Mouse (Mus musculus) midbrain, embryonic 11.5 days (tissue): ENCODE measurements around the gene Mea1. TPM values are rescaled to one million over a fixed set of nuclear protein-coding genes. Genes with fewer than 3 reads are reported as not detected.
A peak's percentile ranks its signal among the peaks of the same experiment; 100 is the strongest.

Experiments used
- ATAC-seq: fragments of 200-750 bp; cut with Nextera tagmentation; 2 replicates; pipeline ENCODE4 v1.8.0; 2017; ENCODE audit warnings: moderate TSS enrichment, moderate library complexity; ENCODE audit not compliant: low FRiP score
- DNase-seq: peaks from one replicate; pipeline ENCODE4 v3.0.0; 2015; ENCODE audit warnings: low spot score; ENCODE audit errors: missing footprints
- H3K27ac ChIP-seq: fragments of 300-500 bp; sonication (generic); 2 replicates; pipeline ENCODE4 v1.5.1; 2014; ENCODE audit warnings: low read depth, low read length
- H3K27me3 ChIP-seq: fragments of 300-500 bp; sonication (generic); 2 replicates; pipeline ENCODE4 v1.6.1; 2014; ENCODE audit warnings: mild to moderate bottlenecking, low read length, moderate library complexity, mixed read lengths; ENCODE audit not compliant: control insufficient read depth, insufficient read depth
- H3K36me3 ChIP-seq: fragments of 300-500 bp; sonication (generic); 2 replicates; pipeline ENCODE4 v1.6.1; 2014; ENCODE audit warnings: mild to moderate bottlenecking, low read length, moderate library complexity, mixed read lengths; ENCODE audit not compliant: control insufficient read depth, insufficient read depth
- H3K4me1 ChIP-seq: fragments of 300-500 bp; sonication (generic); 2 replicates; pipeline ENCODE4 v1.6.1; 2014; ENCODE audit warnings: low read length; ENCODE audit not compliant: control insufficient read depth, insufficient read depth
- H3K4me2 ChIP-seq: fragments of 300-500 bp; sonication (generic); 2 replicates; pipeline ENCODE4 v1.6.1; 2014; ENCODE audit warnings: mild to moderate bottlenecking, moderate library complexity
- H3K4me3 ChIP-seq: fragments of 300-500 bp; sonication (generic); 2 replicates; pipeline ENCODE4 v1.5.1; 2014; ENCODE audit warnings: low read depth, low read length
- H3K9ac ChIP-seq: fragments of 300-500 bp; sonication (generic); 2 replicates; pipeline ENCODE4 v1.6.1; 2014; ENCODE audit warnings: low read length
- H3K9me3 ChIP-seq: fragments of 300-500 bp; sonication (generic); 2 replicates; pipeline ENCODE4 v1.6.1; 2016; ENCODE audit warnings: low read length; ENCODE audit not compliant: control insufficient read depth
- WGBS: fragments of 180-500 bp; shearing (Covaris S2); extraction: QIAGEN DNeasy Blood & Tissue Kit; methylation state at CpG from one replicate; pipeline ENCODE4 v1.1.7; 2014; 5-methylcytosine and 5-hydroxymethylcytosine counted together
- polyA plus RNA-seq: library from polyadenylated mRNA; unstranded; fragments of >200 nt; fragmentation: Nextera tagmentation; extraction: Ambion mirVana; gene quantifications from 2 replicates; pipeline ENCODE4 v1.2.1, GENCODE M21; 2014

The Mea1 gene
- polyA plus RNA-seq, 1 experiment from 2014 or later: 192 TPM

DNA sequence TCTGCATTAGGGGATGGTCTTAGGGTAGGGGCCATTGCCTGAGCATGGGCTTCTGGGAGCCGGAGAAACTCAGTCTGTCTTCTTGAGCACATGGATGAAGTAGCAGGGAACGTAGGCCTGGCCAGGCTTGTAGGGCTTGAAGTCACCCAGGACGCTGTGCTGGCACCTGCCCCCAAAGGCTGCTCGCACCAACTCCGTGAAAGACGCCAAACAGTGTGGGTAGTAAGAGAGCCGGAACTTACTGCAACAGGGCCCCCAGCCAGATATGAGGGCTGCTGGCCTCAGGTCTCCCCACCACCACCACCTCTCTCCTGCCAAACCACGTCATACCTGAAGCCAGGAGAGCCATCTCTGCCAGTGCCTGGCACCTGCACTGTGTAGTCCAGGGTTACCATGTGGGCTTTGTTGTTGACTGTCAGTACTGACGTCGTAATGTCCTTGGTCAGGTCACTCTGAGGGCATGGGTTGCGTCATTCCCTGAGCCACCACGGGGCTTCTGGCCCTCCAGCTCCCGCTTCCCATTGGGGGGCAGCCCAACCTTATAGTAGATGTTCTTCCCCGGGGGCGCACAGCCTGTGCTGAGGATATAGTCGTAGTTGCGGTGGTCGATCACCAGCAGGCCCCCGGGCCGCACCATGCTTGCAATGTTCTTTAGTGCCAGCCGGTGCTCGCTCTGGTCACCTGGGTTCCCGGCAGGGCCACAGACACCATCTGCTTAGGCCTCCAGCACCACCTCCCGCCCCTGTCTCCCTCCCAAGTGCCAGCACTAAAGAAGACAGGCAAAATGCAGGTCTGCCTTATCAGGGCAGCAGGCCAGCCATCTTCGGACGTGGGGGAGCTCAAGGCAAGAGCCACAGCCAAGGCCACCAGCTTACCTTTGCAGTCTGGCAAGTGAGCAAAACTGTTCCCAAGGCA lies 47.4 kb downstream of the Mea1 start:
- no peaks in the 10 kb centered on the region for H3K9me3 ChIP-seq
- no peaks in the 10 kb centered on the region for H3K4me1 ChIP-seq
- ATAC-seq (0 out of 2 replicates have a peak, but pooled peaks have one; percentile 4), DNase-seq (peak; percentile 82)
- H3K9ac ChIP-seq: no peak overlapping the region
- H3K36me3 ChIP-seq: no peaks in the 10 kb centered on the region
- H3K27me3 ChIP-seq: peaks cover 3% of the 10 kb centered on the region
- H3K4me3 ChIP-seq: no peak overlapping the region
- H3K27ac ChIP-seq: no peak overlapping the region
- WGBS: 94% methylated on average over 26 of the region's 26 CpGs
- no peak overlapping the region for H3K4me2 ChIP-seq

DNA sequence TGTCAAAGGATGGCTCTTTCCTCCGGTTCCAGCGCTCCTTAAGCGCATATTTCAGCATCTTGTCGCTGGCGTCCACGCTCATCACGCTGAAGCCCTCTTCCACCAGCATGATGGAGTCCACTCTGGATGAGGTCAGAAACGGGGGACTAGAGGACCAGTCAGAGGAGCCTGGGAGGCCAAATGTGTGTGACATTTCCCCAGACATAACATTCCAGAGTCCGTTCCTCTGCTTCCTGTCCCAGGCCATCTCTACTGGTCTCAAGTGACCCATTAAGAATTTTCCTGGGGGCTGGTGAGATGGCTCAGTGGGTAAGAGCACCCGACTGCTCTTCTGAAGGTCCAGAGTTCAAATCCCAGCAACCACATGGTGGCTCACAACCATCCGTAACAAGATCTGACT lies 48.7 kb downstream of the Mea1 start:
- H3K9me3 ChIP-seq: no peaks in the 10 kb centered on the region
- H3K9ac ChIP-seq: no peak overlapping the region
- ATAC-seq (no peak), DNase-seq (peak; percentile 61)
- H3K4me3 ChIP-seq: no peak overlapping the region
- no peak overlapping the region for H3K4me2 ChIP-seq
- peaks cover 3% of the 10 kb centered on the region for H3K27me3 ChIP-seq
- H3K27ac ChIP-seq: no peak overlapping the region
- 95% methylated on average over 11 of the region's 11 CpGs for WGBS
- H3K36me3 ChIP-seq: no peaks in the 10 kb centered on the region
- H3K4me1 ChIP-seq: no peaks in the 10 kb centered on the region

DNA sequence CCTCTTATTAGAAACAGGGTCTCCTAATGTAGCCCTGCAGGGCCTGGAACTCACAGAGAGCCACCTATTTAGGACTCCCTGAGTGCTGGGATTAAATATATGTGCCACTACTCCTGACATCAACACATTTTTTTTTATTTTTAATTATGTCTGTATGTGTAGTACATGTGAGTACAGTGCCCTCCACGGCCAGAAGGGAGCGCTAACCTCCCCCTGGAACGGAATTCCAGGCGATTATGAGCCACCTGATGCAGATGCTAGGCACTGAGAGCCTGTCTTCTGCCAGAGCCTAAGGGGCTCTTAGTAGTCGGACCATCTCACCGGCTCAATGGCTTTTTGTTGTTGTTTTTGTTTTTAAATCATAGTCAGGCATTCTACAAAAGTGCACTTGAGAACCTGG lies 49.4 kb downstream of the Mea1 start:
- ATAC-seq (no peak), DNase-seq (no peak)
- Histone ChIP-seq H3K9ac (no peak overlapping the region), H3K4me1 (no peaks in the 10 kb centered on the region), H3K4me3 (no peak overlapping the region), H3K9me3 (no peaks in the 10 kb centered on the region), H3K36me3 (no peaks in the 10 kb centered on the region), H3K27me3 (peaks cover 3% of the 10 kb centered on the region), H3K4me2 (no peak overlapping the region), H3K27ac (no peak overlapping the region)
- WGBS: 40% methylated on average over 6 of the region's 6 CpGs

DNA sequence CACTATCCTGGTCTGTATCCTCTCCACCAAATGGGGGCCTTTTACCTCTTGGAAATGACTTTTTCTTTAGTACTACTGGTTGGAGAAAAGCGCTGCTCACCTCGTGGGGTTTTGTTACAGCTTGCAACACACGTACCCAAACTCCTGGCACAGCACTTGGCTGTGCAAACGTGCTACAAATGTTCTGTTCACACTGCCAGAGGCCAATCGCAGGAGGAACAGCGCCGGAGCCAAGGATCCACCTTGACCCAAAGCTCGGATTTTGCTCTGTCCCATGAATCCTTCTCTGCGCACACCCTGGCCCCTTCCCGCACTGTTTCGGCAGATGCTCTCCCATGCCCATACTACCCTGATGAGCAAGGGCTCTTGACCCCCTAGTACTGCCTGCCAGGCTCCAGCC lies 49.9 kb downstream of the Mea1 start:
- ATAC-seq (no peak), DNase-seq (peak; percentile 80)
- Histone ChIP-seq H3K9me3 (no peaks in the 10 kb centered on the region), H3K27ac (no peak overlapping the region), H3K4me1 (no peaks in the 10 kb centered on the region), H3K4me3 (no peak overlapping the region), H3K27me3 (peaks cover 3% of the 10 kb centered on the region), H3K36me3 (no peaks in the 10 kb centered on the region), H3K4me2 (no peak overlapping the region), H3K9ac (no peak overlapping the region)
- 49% methylated on average over 11 of the region's 11 CpGs for WGBS

DNA sequence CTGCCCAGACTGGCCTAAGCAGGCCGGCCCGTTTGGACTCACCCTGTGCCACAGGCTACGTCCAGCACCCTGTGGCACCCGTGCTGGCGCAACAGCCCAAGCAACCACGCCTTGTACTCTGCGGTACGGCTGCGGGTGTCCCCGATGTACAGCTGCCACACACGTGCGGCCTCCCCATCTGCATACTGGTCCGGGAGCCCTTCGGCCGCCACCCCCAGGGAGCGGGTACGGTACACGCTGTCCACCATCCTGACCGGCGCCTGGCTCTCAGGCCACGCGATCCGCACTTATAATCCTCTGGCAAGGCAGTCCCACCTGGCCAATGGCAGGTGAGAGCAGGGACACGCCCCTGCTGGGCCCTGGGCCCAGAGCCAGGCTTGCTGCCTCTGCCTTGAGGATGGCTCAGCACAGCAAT lies 50.3 kb downstream of the Mea1 start, which contains the start of gene Gnmt:
TSS of gene Gnmt (minus strand) at position 265 of the 415 bp plus-strand sequence.
- 0 out of 2 replicates have a peak, but pooled peaks have one; percentile 14 for ATAC-seq
- no peaks in the 10 kb centered on the region for H3K4me1 ChIP-seq
- H3K4me3 ChIP-seq: no peak within 1 kb of the TSS
- H3K9ac ChIP-seq: no peak within 1 kb of the TSS
- 20% methylated on average over 24 of the region's 24 CpGs for WGBS
- DNase-seq: peak; percentile 85
- peaks cover 3% of the 10 kb centered on the region for H3K27me3 ChIP-seq
- H3K27ac ChIP-seq: no peak within 1 kb of the TSS
- no peak within 1 kb of the TSS for H3K4me2 ChIP-seq
- H3K36me3 ChIP-seq: no peaks in the 10 kb centered on the region
- H3K9me3 ChIP-seq: no peaks in the 10 kb centered on the region

Other genes with a start within 250 kb of the Mea1 start
- gene Crip3, start 249.9 kb upstream of the Mea1 start, polyA plus RNA-seq: 0.55 and 0.85 TPM in 2 replicates
- not detected in 2 replicates for gene Slc22a7, start 240.3 kb upstream of the Mea1 start, polyA plus RNA-seq
- 2.1 and 2.6 TPM in 2 replicates for gene Ttbk1, start 191.1 kb upstream of the Mea1 start, polyA plus RNA-seq
- gene Dnph1, start 182.1 kb upstream of the Mea1 start, polyA plus RNA-seq: 71.7 and 77.2 TPM in 2 replicates
- gene Cul9, start 132.4 kb upstream of the Mea1 start, polyA plus RNA-seq: 2.6 and 4.1 TPM in 2 replicates
- gene Srf, start 122.6 kb upstream of the Mea1 start, polyA plus RNA-seq: 3.6 and 6.0 TPM in 2 replicates
- gene Ptk7, start 49.3 kb upstream of the Mea1 start, polyA plus RNA-seq: 16.7 and 19.5 TPM in 2 replicates
- 26.6 and 29.8 TPM in 2 replicates for gene Klc4, start 32.8 kb upstream of the Mea1 start, polyA plus RNA-seq
- gene Mrpl2, start 32.6 kb upstream of the Mea1 start, polyA plus RNA-seq: 97.8 and 100 TPM in 2 replicates
- gene Cul7, start 28.5 kb upstream of the Mea1 start, polyA plus RNA-seq: 26.2 and 26.8 TPM in 2 replicates
- gene Rrp36, start 4.4 kb upstream of the Mea1 start, polyA plus RNA-seq: 53.4 and 60.0 TPM in 2 replicates
- gene Klhdc3, start 2.1 kb downstream of the Mea1 start, polyA plus RNA-seq: 103 and 109 TPM in 2 replicates
- gene Ppp2r5d, start 26.3 kb downstream of the Mea1 start, polyA plus RNA-seq: 106 and 110 TPM in 2 replicates
- gene Pex6, start 32.7 kb downstream of the Mea1 start, polyA plus RNA-seq: 12.8 and 16.5 TPM in 2 replicates
- 0.37 and 0.82 TPM in 2 replicates for gene Gnmt, start 50.4 kb downstream of the Mea1 start, polyA plus RNA-seq
- gene Cnpy3, start 73.4 kb downstream of the Mea1 start, polyA plus RNA-seq: 49.8 and 56.3 TPM in 2 replicates
- 0.48 and 0.70 TPM in 2 replicates for gene Ptcra, start 84.9 kb downstream of the Mea1 start, polyA plus RNA-seq
- gene 2310039H08Rik, start 93.8 kb downstream of the Mea1 start, polyA plus RNA-seq: 55.0 and 57.9 TPM in 2 replicates
- 170 and 179 TPM in 2 replicates for gene Rpl7l1, start 103.9 kb downstream of the Mea1 start, polyA plus RNA-seq
- 5.8 and 6.4 TPM in 2 replicates for gene Bicral, start 179.7 kb downstream of the Mea1 start, polyA plus RNA-seq
- gene Tbcc, start 211.9 kb downstream of the Mea1 start, polyA plus RNA-seq: 72.7 and 76.2 TPM in 2 replicates
- not detected in 2 replicates for gene Prph2, start 231.7 kb downstream of the Mea1 start, polyA plus RNA-seq